Mouse (Mus musculus): ENCODE measurements around the gene Bcat1. TPM values are rescaled to one million over a fixed set of nuclear protein-coding genes. Genes with fewer than 3 reads are reported as not detected.

Bcat1 gene
- total RNA-seq, 2 experiments from 2014 or later: 0.25 TPM; not detected in 1

- ATAC-seq (ENCODE audit: poor library complexity, severe bottlenecking): no peak
These were observed 59.3 kb downstream of the Bcat1 start for GRCm38 (mm10) chr6:145016639-145017038.

- ATAC-seq (ENCODE audit: poor library complexity, severe bottlenecking): peak; percentile 41; the same call in 1 of the 2 replicates
These were observed 61.0 kb downstream of the Bcat1 start for GRCm38 (mm10) chr6:145014944-145015343.

- no peak for ATAC-seq (ENCODE audit: poor library complexity, severe bottlenecking)
These were observed 63.3 kb downstream of the Bcat1 start for GRCm38 (mm10) chr6:145012699-145013098.

- no peak for ATAC-seq (ENCODE audit: poor library complexity, severe bottlenecking)
These were observed 64.8 kb downstream of the Bcat1 start for GRCm38 (mm10) chr6:145011141-145011540.

- ATAC-seq (ENCODE audit: poor library complexity, severe bottlenecking): peak; percentile 58
These were observed 65.8 kb downstream of the Bcat1 start for GRCm38 (mm10) chr6:145009859-145010818.

- peak; percentile 56 for ATAC-seq (ENCODE audit: poor library complexity, severe bottlenecking)
These were observed 72.5 kb downstream of the Bcat1 start for GRCm38 (mm10) chr6:145003459-145003858.

GRCm38 (mm10) chr6:145002094-145002936 is 73.7 kb downstream of the Bcat1 start:
- peak; percentile 71 for ATAC-seq (ENCODE audit: poor library complexity, severe bottlenecking)

GRCm38 (mm10) chr6:145001493-145001892 is 74.5 kb downstream of the Bcat1 start:
- no peak for ATAC-seq (ENCODE audit: poor library complexity, severe bottlenecking)

GRCm38 (mm10) chr6:144997229-144997628 is 78.8 kb downstream of the Bcat1 start:
- ATAC-seq (ENCODE audit: poor library complexity, severe bottlenecking): peak; percentile 49

- no peak for ATAC-seq (ENCODE audit: poor library complexity, severe bottlenecking)
These were observed 83.9 kb downstream of the Bcat1 start for GRCm38 (mm10) chr6:144992111-144992510.

- ATAC-seq (ENCODE audit: poor library complexity, severe bottlenecking): no peak
These were observed 86.8 kb downstream of the Bcat1 start for GRCm38 (mm10) chr6:144989193-144989592.

GRCm38 (mm10) chr6:144987676-144988075 is 88.3 kb downstream of the Bcat1 start:
- ATAC-seq (ENCODE audit: poor library complexity, severe bottlenecking): no peak

GRCm38 (mm10) chr6:144987216-144987615 is 88.8 kb downstream of the Bcat1 start:
- ATAC-seq (ENCODE audit: poor library complexity, severe bottlenecking): peak; percentile 31; the same call in 1 of the 2 replicates

- no peak for ATAC-seq (ENCODE audit: poor library complexity, severe bottlenecking)
These were observed 91.8 kb downstream of the Bcat1 start for GRCm38 (mm10) chr6:144984221-144984620.

- ATAC-seq (ENCODE audit: poor library complexity, severe bottlenecking): no peak
These were observed 93.9 kb downstream of the Bcat1 start for GRCm38 (mm10) chr6:144982093-144982492.

GRCm38 (mm10) chr6:144972351-144972750 is 103.6 kb downstream of the Bcat1 start:
- ATAC-seq (ENCODE audit: poor library complexity, severe bottlenecking): no peak

- ATAC-seq (ENCODE audit: poor library complexity, severe bottlenecking): peak; percentile 59
These were observed 105.1 kb downstream of the Bcat1 start for GRCm38 (mm10) chr6:144970900-144971299.

- no peak for ATAC-seq (ENCODE audit: poor library complexity, severe bottlenecking)
These were observed 108.4 kb downstream of the Bcat1 start for GRCm38 (mm10) chr6:144967536-144967935.

- no peak for ATAC-seq (ENCODE audit: poor library complexity, severe bottlenecking)
These were observed 111.8 kb downstream of the Bcat1 start for GRCm38 (mm10) chr6:144964205-144964604.

- peak; percentile 33; the same call in 1 of the 2 replicates for ATAC-seq (ENCODE audit: poor library complexity, severe bottlenecking)
These were observed 112.8 kb downstream of the Bcat1 start for GRCm38 (mm10) chr6:144963156-144963555.

- no peak for ATAC-seq (ENCODE audit: poor library complexity, severe bottlenecking)
These were observed 114.0 kb downstream of the Bcat1 start for GRCm38 (mm10) chr6:144962013-144962354.
